Mouse (Mus musculus): ENCODE results near the gene Fam102b.

GRCm38 (mm10) chr3:109005777-109006176 lies 21.6 kb downstream of the Fam102b start:
- TF ChIP-seq POLR2A (IDR thresholded peaks at IDR 0.05; ENCODE audit: low read depth, low read length) (no peak), CTCF (IDR thresholded peaks at IDR 0.05; ENCODE audit: borderline replicate concordance, insufficient read depth, low read length) (no peak)

Measured in embryonic fibroblast, embryonic 13.5 days (primary cell).